ENCODE assay signal across 8 mouse cellular contexts in the genomic region with DNA sequence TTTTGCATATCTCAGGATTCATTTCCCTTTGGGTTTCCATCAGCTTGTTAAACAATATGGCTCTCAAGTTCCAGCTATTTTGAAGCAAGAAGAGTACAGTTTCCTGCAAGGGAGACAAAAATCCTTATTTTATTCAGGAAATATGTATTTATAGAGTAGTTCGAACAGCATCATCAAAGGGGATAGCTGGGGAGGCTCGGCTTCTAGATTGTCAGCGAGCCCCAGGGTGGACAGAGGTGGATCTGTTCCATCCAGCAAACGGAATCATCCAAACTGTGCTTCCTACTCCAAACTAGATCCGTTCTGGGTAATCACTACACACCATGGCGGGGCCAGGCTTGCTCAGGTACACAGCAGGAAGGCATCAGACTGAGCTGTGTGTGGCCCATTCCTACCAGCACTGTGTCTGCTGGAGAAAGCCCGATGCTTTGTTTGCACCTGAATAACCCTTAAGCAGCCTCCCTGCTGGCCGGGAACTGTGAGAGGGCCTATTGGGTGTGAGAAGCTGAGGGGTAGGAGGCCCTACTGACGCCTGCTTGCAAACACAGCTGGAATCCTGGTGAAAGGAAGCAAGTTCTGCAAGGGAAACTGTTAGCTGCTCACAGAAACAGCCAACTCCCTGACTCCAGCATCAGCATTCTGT.
DNase-seq lines count a peak whose midpoint lies in the region; ATAC-seq and TF ChIP-seq lines count a peak whose summit lies in the region.

No protein-coding gene starts in this region.

- peak overlapping the region; percentile 43; the same call in 1 of the 2 replicates for H3K27ac ChIP-seq in lung, embryonic 14.5 days (ENCODE audit: low read depth)
- peak overlapping the region; percentile 97 for H3K27ac ChIP-seq in forebrain, embryonic 13.5 days
- H3K27ac ChIP-seq in hindbrain, postnatal 0 days, result peak overlapping the region; percentile 92
- peak overlapping the region; percentile 75 for H3K27ac ChIP-seq in neural tube, embryonic 11.5 days (ENCODE audit: low read depth, low read length)
- H3K27ac ChIP-seq in kidney, embryonic 16.5 days (ENCODE audit: low read length), result no peak overlapping the region

- 24% methylated on average over 9 of the region's 9 CpGs for WGBS in lung, embryonic 14.5 days
- 42% methylated on average over 9 of the region's 9 CpGs for WGBS in lung, adult 2 months
- 12% methylated on average over 9 of the region's 9 CpGs for WGBS in forebrain, embryonic 13.5 days
- WGBS in hindbrain, postnatal 0 days, result 14% methylated on average over 9 of the region's 9 CpGs
- WGBS in neural tube, embryonic 11.5 days, result 16% methylated on average over 9 of the region's 9 CpGs
- 29% methylated on average over 9 of the region's 9 CpGs for WGBS in kidney, embryonic 16.5 days

- H3K27me3 ChIP-seq in lung, embryonic 14.5 days (ENCODE audit: insufficient read depth, low read length), result no peaks in the 10 kb centered on the region
- H3K27me3 ChIP-seq in forebrain, embryonic 13.5 days, result no peaks in the 10 kb centered on the region
- no peaks in the 10 kb centered on the region for H3K27me3 ChIP-seq in hindbrain, postnatal 0 days (ENCODE audit: insufficient read depth, low read length)
- no peaks in the 10 kb centered on the region for H3K27me3 ChIP-seq in neural tube, embryonic 11.5 days (ENCODE audit: control insufficient read depth, insufficient read depth, low read length)
- H3K27me3 ChIP-seq in kidney, embryonic 16.5 days (ENCODE audit: insufficient read depth, low read length), result no peaks in the 10 kb centered on the region

- peak; percentile 24 for DNase-seq in lung, embryonic 14.5 days
- DNase-seq in lung, adult 2 months, result no peak
- DNase-seq in hindbrain, postnatal 0 days (ENCODE audit: low spot score), result peak; percentile 33
- DNase-seq in neural tube, embryonic 11.5 days (ENCODE audit: low spot score), result peak; percentile 20
- no peak for DNase-seq in urinary bladder, postnatal 4 days (ENCODE audit: low spot score in 2 of 2)
- no peak for DNase-seq in adrenal gland, adult 2 months

- no peaks in the 10 kb centered on the region for H3K36me3 ChIP-seq in lung, embryonic 14.5 days (ENCODE audit: insufficient read depth)
- no peaks in the 10 kb centered on the region for H3K36me3 ChIP-seq in forebrain, embryonic 13.5 days (ENCODE audit: poor library complexity, severe bottlenecking)
- no peaks in the 10 kb centered on the region for H3K36me3 ChIP-seq in hindbrain, postnatal 0 days (ENCODE audit: insufficient read depth, low read length)
- no peaks in the 10 kb centered on the region for H3K36me3 ChIP-seq in neural tube, embryonic 11.5 days (ENCODE audit: control insufficient read depth, insufficient read depth, low read length)
- H3K36me3 ChIP-seq in kidney, embryonic 16.5 days (ENCODE audit: insufficient read depth, low read length), result no peaks in the 10 kb centered on the region

- H3K4me2 ChIP-seq in lung, embryonic 14.5 days, result no peak overlapping the region
- 0 out of 2 replicates have a peak overlapping the region, but pooled peaks have one; percentile 12 for H3K4me2 ChIP-seq in forebrain, embryonic 13.5 days
- no peak overlapping the region for H3K4me2 ChIP-seq in hindbrain, postnatal 0 days (ENCODE audit: low read depth, low read length)
- no peak overlapping the region for H3K4me2 ChIP-seq in neural tube, embryonic 11.5 days (ENCODE audit: low read depth)
- H3K4me2 ChIP-seq in kidney, embryonic 16.5 days (replicated peaks; ENCODE audit: low read depth, low read length), result no peak overlapping the region

- H3K9me3 ChIP-seq in lung, embryonic 14.5 days (ENCODE audit: low read depth, low read length), result no peaks in the 10 kb centered on the region
- H3K9me3 ChIP-seq in forebrain, embryonic 13.5 days (replicated peaks), result no peaks in the 10 kb centered on the region
- H3K9me3 ChIP-seq in hindbrain, postnatal 0 days (ENCODE audit: low read length), result no peaks in the 10 kb centered on the region
- no peaks in the 10 kb centered on the region for H3K9me3 ChIP-seq in neural tube, embryonic 11.5 days (ENCODE audit: control insufficient read depth, low read length)
- peaks cover 2% of the 10 kb centered on the region; the same call in 1 of the 2 replicates for H3K9me3 ChIP-seq in kidney, embryonic 16.5 days (ENCODE audit: low read length)

- peak; percentile 63 for ATAC-seq in lung, embryonic 14.5 days (ENCODE audit: insufficient read depth)
- ATAC-seq in forebrain, embryonic 13.5 days, result peak; percentile 34
- no peak for ATAC-seq in hindbrain, postnatal 0 days
- peak; percentile 63 for ATAC-seq in neural tube, embryonic 11.5 days (ENCODE audit: insufficient read depth, low FRiP score, low TSS enrichment)
- ATAC-seq in kidney, embryonic 16.5 days (ENCODE audit: low FRiP score, low TSS enrichment), result no peak

- TF ChIP-seq CTCF in lung, embryonic 14.5 days (IDR thresholded peaks at IDR 0.05; ENCODE audit: low read depth), result no peak
- TF ChIP-seq CTCF in lung, adult 2 months (IDR thresholded peaks at IDR 0.05; ENCODE audit: insufficient read depth, low read length), result no peak
- no peak for TF ChIP-seq CTCF in hindbrain, postnatal 0 days (IDR thresholded peaks at IDR 0.05; ENCODE audit: low read depth)

- H3K4me3 ChIP-seq in lung, embryonic 14.5 days (ENCODE audit: low read depth, low read length), result no peak overlapping the region
- H3K4me3 ChIP-seq in lung, adult 2 months (replicated peaks; ENCODE audit: extremely low read depth, low read depth, low read length), result no peak overlapping the region
- H3K4me3 ChIP-seq in forebrain, embryonic 13.5 days, result no peak overlapping the region
- H3K4me3 ChIP-seq in hindbrain, postnatal 0 days (ENCODE audit: low read length), result no peak overlapping the region
- H3K4me3 ChIP-seq in neural tube, embryonic 11.5 days (ENCODE audit: low read depth, low read length), result no peak overlapping the region
- H3K4me3 ChIP-seq in kidney, embryonic 16.5 days (ENCODE audit: low read length), result no peak overlapping the region

- H3K4me1 ChIP-seq in lung, embryonic 14.5 days (ENCODE audit: insufficient read depth), result 0 out of 2 replicates have a peak, but pooled peaks cover 5% of the 10 kb centered on the region
- no peaks in the 10 kb centered on the region for H3K4me1 ChIP-seq in lung, adult 2 months (ENCODE audit: control insufficient read depth, insufficient read depth, low read length)
- peaks cover 30% of the 10 kb centered on the region for H3K4me1 ChIP-seq in forebrain, embryonic 13.5 days
- peaks cover 23% of the 10 kb centered on the region for H3K4me1 ChIP-seq in hindbrain, postnatal 0 days (ENCODE audit: insufficient read depth, low read length)
- H3K4me1 ChIP-seq in neural tube, embryonic 11.5 days (ENCODE audit: control insufficient read depth, insufficient read depth, low read length), result peaks cover 9% of the 10 kb centered on the region; the same call in 1 of the 2 replicates
- no peaks in the 10 kb centered on the region for H3K4me1 ChIP-seq in kidney, embryonic 16.5 days (ENCODE audit: insufficient read depth, low read length)

- H3K9ac ChIP-seq in lung, embryonic 14.5 days, result no peak overlapping the region
- H3K9ac ChIP-seq in forebrain, embryonic 13.5 days, result peak overlapping the region; percentile 47
- H3K9ac ChIP-seq in hindbrain, postnatal 0 days (replicated peaks; ENCODE audit: low read length), result peak overlapping the region; percentile 38; the same call in 1 of the 2 replicates
- peak overlapping the region; percentile 50; the same call in 1 of the 2 replicates for H3K9ac ChIP-seq in neural tube, embryonic 11.5 days (ENCODE audit: low read length)
- H3K9ac ChIP-seq in kidney, embryonic 16.5 days (replicated peaks; ENCODE audit: low read length), result no peak overlapping the region

- TF ChIP-seq POLR2A in lung, adult 2 months (IDR thresholded peaks at IDR 0.05; ENCODE audit: borderline replicate concordance, extremely low read depth, low read depth, low read length), result no peak

Comparison
In these comparisons a context has a peak if more than half of its experiments do, and no peak if none do; other contexts are left out.
1. DNase-seq: peak in lung, embryonic 14.5 days (single experiment), hindbrain, postnatal 0 days (single experiment) and neural tube, embryonic 11.5 days (single experiment); none in lung, adult 2 months (single experiment), urinary bladder, postnatal 4 days (0 of 2) and adrenal gland, adult 2 months (single experiment).
2. ATAC-seq: peak in lung, embryonic 14.5 days (single experiment), forebrain, embryonic 13.5 days (single experiment) and neural tube, embryonic 11.5 days (single experiment); none in hindbrain, postnatal 0 days (single experiment) and kidney, embryonic 16.5 days (single experiment).
3. H3K9ac ChIP-seq: peak in forebrain, embryonic 13.5 days (single experiment), hindbrain, postnatal 0 days (single experiment) and neural tube, embryonic 11.5 days (single experiment); none in lung, embryonic 14.5 days (single experiment) and kidney, embryonic 16.5 days (single experiment).